Mouse (Mus musculus) cerebellum, adult 2 months (tissue): ENCODE measurements around the gene Atcay. TPM values are rescaled to one million over a fixed set of nuclear protein-coding genes. Genes with fewer than 3 reads are reported as not detected.
A peak's percentile ranks its signal among the peaks of the same experiment; 100 is the strongest.

ENCODE experiments used
- DNase-seq, 2 experiments: peaks; one replicate each; pipeline ENCODE4 v3.0.0; 2021
- H3K27ac ChIP-seq: fragments of 200-500 bp; 2 replicates; pipeline ENCODE4 v1.5.1; 2012; ENCODE audit warnings: low read length, control low read depth, inconsistent platforms; ENCODE audit not compliant: insufficient read depth
- H3K27me3 ChIP-seq: fragments of 200-500 bp; 2 replicates; pipeline ENCODE4 v1.6.1; 2012; ENCODE audit warnings: inconsistent platforms, mild to moderate bottlenecking, low read length, moderate library complexity; ENCODE audit not compliant: control insufficient read depth, insufficient read depth
- H3K4me1 ChIP-seq: fragments of 200-500 bp; 2 replicates; pipeline ENCODE4 v1.6.1; 2011; ENCODE audit warnings: low read length; ENCODE audit not compliant: control insufficient read depth, insufficient read depth
- H3K4me3 ChIP-seq: fragments of 200-500 bp; replicated peaks from 2 replicates; pipeline ENCODE3; 2011; ENCODE audit warnings: mild to moderate bottlenecking, low read depth, low read length, control low read depth; ENCODE audit not compliant: insufficient read depth
- CTCF ChIP-seq: fragments of 200-500 bp; IDR thresholded peaks from 2 replicates; pipeline ENCODE4 v1.5.1; 2011; ENCODE audit warnings: low read depth, mild to moderate bottlenecking, control low read depth, low read length, moderate library complexity, borderline replicate concordance; ENCODE audit not compliant: insufficient read depth
- POLR2A ChIP-seq: fragments of 200-500 bp; IDR thresholded peaks from 2 replicates; pipeline ENCODE4 v1.6.1; 2011; ENCODE audit warnings: low read length, control low read depth, borderline replicate concordance; ENCODE audit not compliant: insufficient read depth
- WGBS: fragments of 180-500 bp; shearing (Covaris S2); methylation state at CpG from one replicate; pipeline ENCODE4 v1.1.7; 2018; 5-methylcytosine and 5-hydroxymethylcytosine counted together
- polyA plus RNA-seq: library from polyadenylated mRNA; depleted of rRNA; stranded (reverse); fragments of >200 nt; gene quantifications from 2 replicates; pipeline ENCODE4 v1.2.3, GENCODE M21; 2012

Atcay gene
- polyA plus RNA-seq, 1 experiment = 122 TPM

GRCm38 (mm10) chr10:81252424-81253419, 22.1 kb upstream of the Atcay start, which contains the start of gene Matk:
Gene Matk, plus strand, starts transcription at chr10:81252935.
- TF ChIP-seq POLR2A (0 out of 2 replicates have a peak, but pooled peaks have one; percentile 21), CTCF (no peak)

GRCm38 (mm10) chr10:81249442-81249841, 18.8 kb upstream of the Atcay start:
- 82% methylated on average over 8 of the region's 8 CpGs for WGBS

More at GRCm38 (mm10) chr10:81252424-81253419, 22.1 kb upstream of the Atcay start, which contains the start of gene Matk:
- peak; percentile 79 to 81 for DNase-seq
- Histone ChIP-seq H3K4me1 (peaks cover 3% of the 10 kb centered on the region; the same call in 1 of the 2 replicates), H3K4me3 (peak within 1 kb of the TSS; percentile 5), H3K27ac (no peak within 1 kb of the TSS), H3K27me3 (no peaks in the 10 kb centered on the region)
- 7% methylated on average over 43 of the region's 44 CpGs for WGBS

GRCm38 (mm10) chr10:81247804-81248203, 17.2 kb upstream of the Atcay start:
- TF ChIP-seq CTCF = no peak
- TF ChIP-seq POLR2A = no peak
- DNase-seq = no peak
- H3K27me3 ChIP-seq = no peaks in the 10 kb centered on the region
- H3K4me1 ChIP-seq = peaks cover 3% of the 10 kb centered on the region
- no peak overlapping the region for H3K4me3 ChIP-seq
- WGBS = 96% methylated on average over 2 of the region's 2 CpGs
- H3K27ac ChIP-seq = no peak overlapping the region

More at GRCm38 (mm10) chr10:81249442-81249841, 18.8 kb upstream of the Atcay start:
- Histone ChIP-seq H3K4me1 (peaks cover 1% of the 10 kb centered on the region), H3K27me3 (no peaks in the 10 kb centered on the region), H3K27ac (no peak overlapping the region), H3K4me3 (no peak overlapping the region)
- TF ChIP-seq POLR2A = no peak
- no peak for TF ChIP-seq CTCF
- no peak for DNase-seq

GRCm38 (mm10) chr10:81245166-81245565, 14.5 kb upstream of the Atcay start:
- WGBS = 71% methylated on average over 6 of the region's 6 CpGs
- no peak for DNase-seq
- no peak overlapping the region for H3K27ac ChIP-seq

GRCm38 (mm10) chr10:81244595-81244994, 14.0 kb upstream of the Atcay start:
- WGBS = 7% methylated on average over 17 of the region's 17 CpGs
- TF ChIP-seq POLR2A = no peak
- TF ChIP-seq CTCF = peak; percentile 94
- no peak overlapping the region for H3K4me3 ChIP-seq
- peak; percentile 76 to 90 for DNase-seq
- H3K4me1 ChIP-seq = peaks cover 3% of the 10 kb centered on the region
- H3K27me3 ChIP-seq = no peaks in the 10 kb centered on the region
- H3K27ac ChIP-seq = no peak overlapping the region

More at GRCm38 (mm10) chr10:81245166-81245565, 14.5 kb upstream of the Atcay start:
- Histone ChIP-seq H3K4me1 (peaks cover 3% of the 10 kb centered on the region), H3K27me3 (no peaks in the 10 kb centered on the region), H3K4me3 (no peak overlapping the region)
- TF ChIP-seq CTCF (no peak), POLR2A (no peak)

GRCm38 (mm10) chr10:81244146-81244545, 13.5 kb upstream of the Atcay start:
- no peak for DNase-seq
- no peak for TF ChIP-seq CTCF
- no peak for TF ChIP-seq POLR2A
- 75% methylated on average over 4 of the region's 4 CpGs for WGBS
- Histone ChIP-seq H3K4me1 (peaks cover 3% of the 10 kb centered on the region), H3K27me3 (no peaks in the 10 kb centered on the region), H3K27ac (no peak overlapping the region), H3K4me3 (no peak overlapping the region)

- H3K27me3 ChIP-seq = no peaks in the 10 kb centered on the region
Measured at GRCm38 (mm10) chr10:81242021-81242420, 11.4 kb upstream of the Atcay start.

More at GRCm38 (mm10) chr10:81242021-81242420, 11.4 kb upstream of the Atcay start:
- H3K4me1 ChIP-seq = peaks cover 3% of the 10 kb centered on the region
- no peak for TF ChIP-seq POLR2A
- TF ChIP-seq CTCF = no peak
- 85% methylated on average over 16 of the region's 16 CpGs for WGBS
- no peak overlapping the region for H3K27ac ChIP-seq
- no peak overlapping the region for H3K4me3 ChIP-seq
- DNase-seq = no peak
